Mouse (Mus musculus) stomach, postnatal 0 days (tissue): ENCODE measurements around the gene Anapc7. TPM values are rescaled to one million over a fixed set of nuclear protein-coding genes. Genes with fewer than 3 reads are reported as not detected.

Source experiments
- ATAC-seq: fragments of 200-750 bp; cut with Nextera tagmentation; 2 replicates; pipeline ENCODE4 v1.8.0; 2017; ENCODE audit not compliant: low FRiP score, low TSS enrichment
- DNase-seq: peaks from one replicate; pipeline ENCODE4 v3.0.0-alpha.2; 2016; ENCODE audit warnings: low spot score
- H3K27ac ChIP-seq: fragments of 300-500 bp; sonication (generic); replicated peaks from 2 replicates; pipeline ENCODE4 v1.5.1; 2014; ENCODE audit warnings: mild to moderate bottlenecking, control low read depth
- H3K27me3 ChIP-seq: fragments of 300-500 bp; sonication (generic); 2 replicates; pipeline ENCODE4 v1.6.1; 2014; ENCODE audit warnings: low read length; ENCODE audit not compliant: control insufficient read depth, insufficient read depth
- H3K36me3 ChIP-seq: fragments of 300-500 bp; sonication (generic); 2 replicates; pipeline ENCODE4 v1.6.1; 2014; ENCODE audit warnings: low read length, mixed read lengths; ENCODE audit not compliant: control insufficient read depth, insufficient read depth
- H3K4me1 ChIP-seq: fragments of 300-500 bp; sonication (generic); replicated peaks from 2 replicates; pipeline ENCODE4 v1.6.1; 2014; ENCODE audit warnings: antibody characterized with exemption; ENCODE audit not compliant: control insufficient read depth, insufficient read depth
- H3K4me2 ChIP-seq: fragments of 300-500 bp; sonication (generic); replicated peaks from 2 replicates; pipeline ENCODE4 v1.6.1; 2014; ENCODE audit warnings: low read depth, mild to moderate bottlenecking, control low read depth, moderate library complexity
- H3K4me3 ChIP-seq: fragments of 300-500 bp; sonication (generic); 2 replicates; pipeline ENCODE4 v1.5.1; 2014; ENCODE audit warnings: low read depth, low read length, control low read depth
- H3K9ac ChIP-seq: fragments of 300-500 bp; sonication (generic); 2 replicates; pipeline ENCODE4 v1.6.1; 2014; ENCODE audit warnings: mild to moderate bottlenecking, low read length, control low read depth, mixed read lengths
- H3K9me3 ChIP-seq: fragments of 300-500 bp; sonication (generic); 2 replicates; pipeline ENCODE4 v1.6.1; 2016; ENCODE audit warnings: low read length; ENCODE audit not compliant: control insufficient read depth
- CTCF ChIP-seq: IDR thresholded peaks from 2 replicates; pipeline ENCODE4 v1.5.1; 2016; ENCODE audit warnings: antibody characterized with exemption, low read depth, mild to moderate bottlenecking, moderate library complexity
- EP300 ChIP-seq: optimal IDR thresholded peaks from 2 replicates; pipeline ENCODE3; 2016; ENCODE audit warnings: antibody characterized with exemption
- whole genome bisulfite sequencing: fragments of 180-500 bp; shearing (Covaris S2); extraction: QIAGEN DNeasy Blood & Tissue Kit; methylation state at CpG from one replicate; pipeline ENCODE4 v1.1.7; 2014; 5-methylcytosine and 5-hydroxymethylcytosine counted together
- polyA plus RNA-seq: library from polyadenylated mRNA; unstranded; fragments of >200 nt; fragmentation: Nextera tagmentation; extraction: Ambion mirVana; gene quantifications from 2 replicates; pipeline ENCODE4 v1.2.1, GENCODE M21; 2015

Anapc7 gene
- polyA plus RNA-seq, 1 experiment from 2014 or later, result 21.7 TPM

GRCm38 (mm10) chr5:122379374-122380155 lies 41.9 kb upstream of the Anapc7 start:
- DNase-seq (peak; percentile 76), ATAC-seq (peak; percentile 70)
- no peak overlapping the region for H3K4me3 ChIP-seq
- H3K27ac ChIP-seq, result no peak overlapping the region
- H3K9ac ChIP-seq, result no peak overlapping the region
- 50% methylated on average over 11 of the region's 11 CpGs for WGBS
- H3K36me3 ChIP-seq, result peaks cover 6% of the 10 kb centered on the region; the same call in 1 of the 2 replicates
- H3K27me3 ChIP-seq, result no peaks in the 10 kb centered on the region
- TF ChIP-seq EP300, result no peak
- TF ChIP-seq CTCF, result peak; percentile 88
- no peaks in the 10 kb centered on the region for H3K9me3 ChIP-seq
- H3K4me1 ChIP-seq, result no peaks in the 10 kb centered on the region
- no peak overlapping the region for H3K4me2 ChIP-seq

GRCm38 (mm10) chr5:122390006-122390405 lies 31.5 kb upstream of the Anapc7 start:
- Histone ChIP-seq H3K27ac (no peak overlapping the region), H3K27me3 (no peaks in the 10 kb centered on the region), H3K36me3 (no peaks in the 10 kb centered on the region; the same call in 1 of the 2 replicates), H3K4me3 (no peak overlapping the region), H3K4me2 (no peak overlapping the region), H3K9me3 (no peaks in the 10 kb centered on the region), H3K9ac (no peak overlapping the region), H3K4me1 (peaks cover 3% of the 10 kb centered on the region; the same call in 1 of the 2 replicates)
- TF ChIP-seq CTCF (no peak), EP300 (no peak)
- ATAC-seq (no peak), DNase-seq (no peak)
- 95% methylated on average over 5 of the region's 5 CpGs for WGBS

- no peak for TF ChIP-seq CTCF
- Histone ChIP-seq H3K9me3 (no peaks in the 10 kb centered on the region), H3K27ac (no peak overlapping the region), H3K27me3 (no peaks in the 10 kb centered on the region), H3K4me2 (no peak overlapping the region), H3K36me3 (no peaks in the 10 kb centered on the region; the same call in 1 of the 2 replicates), H3K4me1 (peaks cover 3% of the 10 kb centered on the region; the same call in 1 of the 2 replicates), H3K9ac (no peak overlapping the region), H3K4me3 (no peak overlapping the region)
- no peak for DNase-seq
- no peak for ATAC-seq
Observed at GRCm38 (mm10) chr5:122390671-122391070, 30.8 kb upstream of the Anapc7 start.

- 50% methylated on average over 15 of the region's 16 CpGs for WGBS
- Histone ChIP-seq H3K27ac (no peak overlapping the region), H3K9ac (no peak overlapping the region)
Observed at GRCm38 (mm10) chr5:122391178-122391785, 30.2 kb upstream of the Anapc7 start.

GRCm38 (mm10) chr5:122391786-122392180 lies 29.7 kb upstream of the Anapc7 start, which contains the start of gene Arpc3:
Gene Arpc3 (plus strand): TSS chr5:122391878.
- H3K4me2 ChIP-seq, result peak within 1 kb of the TSS; percentile 65
- peak within 1 kb of the TSS; percentile 84 for H3K27ac ChIP-seq
- no peaks in the 10 kb centered on the region for H3K9me3 ChIP-seq
- TF ChIP-seq EP300 (peak; percentile 43), CTCF (peak; percentile 95)
- peak within 1 kb of the TSS; percentile 85 for H3K4me3 ChIP-seq
- peak; percentile 88 for ATAC-seq
- peak within 1 kb of the TSS; percentile 93 for H3K9ac ChIP-seq
- peaks cover 3% of the 10 kb centered on the region; the same call in 1 of the 2 replicates for H3K4me1 ChIP-seq
- H3K36me3 ChIP-seq, result no peaks in the 10 kb centered on the region; the same call in 1 of the 2 replicates
- H3K27me3 ChIP-seq, result no peaks in the 10 kb centered on the region
- WGBS, result under 1% methylated on average over 39 of the region's 39 CpGs
- DNase-seq, result peak; percentile 93

More at GRCm38 (mm10) chr5:122391178-122391785, 30.2 kb upstream of the Anapc7 start:
- H3K4me3 ChIP-seq, result peak overlapping the region; percentile 85; the same call in 1 of the 2 replicates
- TF ChIP-seq EP300 (no peak), CTCF (no peak)
- no peaks in the 10 kb centered on the region for H3K9me3 ChIP-seq
- peaks cover 3% of the 10 kb centered on the region; the same call in 1 of the 2 replicates for H3K4me1 ChIP-seq
- H3K36me3 ChIP-seq, result no peaks in the 10 kb centered on the region; the same call in 1 of the 2 replicates
- no peak for ATAC-seq
- no peak for DNase-seq
- no peaks in the 10 kb centered on the region for H3K27me3 ChIP-seq
- no peak overlapping the region for H3K4me2 ChIP-seq
